Mouse (Mus musculus): ENCODE data around the gene Glp2r. TPM values are rescaled to one million over a fixed set of nuclear protein-coding genes. Genes with fewer than 3 reads are reported as not detected.
A peak's percentile ranks its signal among the peaks of the same experiment; 100 is the strongest.

Gene Glp2r
- polyA plus RNA-seq, 1 experiment from 2014 or later = not detected

DNA sequence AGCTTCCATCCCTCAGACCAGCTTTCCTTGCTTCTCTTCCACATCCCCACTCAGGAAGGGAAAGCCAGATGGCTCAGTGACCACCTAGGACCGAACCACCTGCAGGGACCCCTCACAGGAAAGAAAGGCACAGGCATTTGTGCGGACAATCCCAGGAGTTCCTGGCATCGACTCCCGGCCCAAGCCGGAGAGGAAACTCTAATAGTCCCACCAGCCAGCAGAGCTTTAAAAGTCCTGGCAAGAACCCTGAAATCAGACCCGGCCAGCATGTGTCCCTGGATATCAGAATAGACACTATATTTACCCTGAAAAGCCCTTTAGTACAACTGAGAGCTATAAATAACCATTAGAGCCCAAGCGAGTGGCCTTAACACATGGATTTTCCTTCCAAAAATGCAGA lies 27.0 kb upstream of the Glp2r start, which contains the start of gene Dhrs7c:
Gene Dhrs7c (plus strand): TSS at position 257 of the 400 bp plus-strand sequence.
- 78% methylated on average over 7 of the region's 7 CpGs for WGBS
- no peaks in the 10 kb centered on the region for H3K9me3 ChIP-seq (ENCODE audit: control insufficient read depth, low read length)
- ATAC-seq (ENCODE audit: low FRiP score) = no peak
- no peak within 1 kb of the TSS for H3K4me3 ChIP-seq (replicated peaks; ENCODE audit: low read length)
- no peaks in the 10 kb centered on the region for H3K36me3 ChIP-seq (replicated peaks; ENCODE audit: control insufficient read depth, insufficient read depth)
- H3K27me3 ChIP-seq (ENCODE audit: control insufficient read depth, insufficient read depth, low read length) = no peaks in the 10 kb centered on the region
- no peak within 1 kb of the TSS for H3K9ac ChIP-seq
- no peak within 1 kb of the TSS for H3K4me2 ChIP-seq (replicated peaks)
- DNase-seq (ENCODE audit: low spot score) = no peak
- no peak within 1 kb of the TSS for H3K27ac ChIP-seq
- no peaks in the 10 kb centered on the region for H3K4me1 ChIP-seq (replicated peaks; ENCODE audit: control insufficient read depth, insufficient read depth, low read length)

- WGBS = 84% methylated on average over 11 of the region's 11 CpGs
- H3K27ac ChIP-seq = no peak overlapping the region
- H3K4me1 ChIP-seq (replicated peaks; ENCODE audit: control insufficient read depth, insufficient read depth, low read length) = no peaks in the 10 kb centered on the region
- H3K9me3 ChIP-seq (ENCODE audit: control insufficient read depth, low read length) = no peaks in the 10 kb centered on the region
- DNase-seq (ENCODE audit: low spot score) (no peak), ATAC-seq (ENCODE audit: low FRiP score) (no peak)
- H3K4me3 ChIP-seq (replicated peaks; ENCODE audit: low read length) = no peak overlapping the region
- H3K4me2 ChIP-seq (replicated peaks) = no peak overlapping the region
- H3K9ac ChIP-seq = no peak overlapping the region
- no peaks in the 10 kb centered on the region for H3K27me3 ChIP-seq (ENCODE audit: control insufficient read depth, insufficient read depth, low read length)
- no peaks in the 10 kb centered on the region for H3K36me3 ChIP-seq (replicated peaks; ENCODE audit: control insufficient read depth, insufficient read depth)
Observed at GRCm38 (mm10) chr11:67790182-67790581, 19.2 kb upstream of the Glp2r start.

- no peak within 1 kb of the TSS for H3K4me2 ChIP-seq (replicated peaks)
- no peaks in the 10 kb centered on the region for H3K36me3 ChIP-seq (replicated peaks; ENCODE audit: control insufficient read depth, insufficient read depth)
- H3K9me3 ChIP-seq (ENCODE audit: control insufficient read depth, low read length) = no peaks in the 10 kb centered on the region
- no peaks in the 10 kb centered on the region for H3K27me3 ChIP-seq (ENCODE audit: control insufficient read depth, insufficient read depth, low read length)
- H3K4me1 ChIP-seq (replicated peaks; ENCODE audit: control insufficient read depth, insufficient read depth, low read length) = no peaks in the 10 kb centered on the region
- ATAC-seq (ENCODE audit: low FRiP score) = no peak
- 75% methylated on average over 12 of the region's 12 CpGs for WGBS
- H3K4me3 ChIP-seq (replicated peaks; ENCODE audit: low read length) = no peak within 1 kb of the TSS
- no peak within 1 kb of the TSS for H3K27ac ChIP-seq
- DNase-seq (ENCODE audit: low spot score) = no peak
- no peak within 1 kb of the TSS for H3K9ac ChIP-seq
Observed at GRCm38 (mm10) chr11:67774379-67774778, 3.4 kb upstream of the Glp2r start, which contains the start of gene Gsg1l2. Gene Gsg1l2 (plus strand): TSS chr11:67774608.

DNA sequence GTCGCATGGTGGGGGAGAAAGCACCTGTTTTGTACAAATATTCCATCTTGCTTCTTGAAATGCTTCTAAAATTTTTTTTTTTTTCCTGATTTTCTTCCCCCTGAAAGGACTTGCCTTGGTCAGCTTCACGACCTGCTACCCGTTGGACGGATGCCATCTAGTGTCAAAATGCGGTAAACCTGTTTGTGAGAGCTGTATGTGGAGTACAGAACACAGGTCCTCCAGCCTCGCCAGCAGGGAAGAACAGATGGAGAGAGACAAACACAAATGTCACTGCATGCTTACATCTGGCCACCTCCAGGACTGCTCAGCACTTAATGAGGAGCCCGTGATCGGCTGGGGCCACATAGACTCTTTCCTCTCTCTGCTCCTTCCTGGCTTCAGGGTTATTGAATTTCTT lies 1.6 kb upstream of the Glp2r start:
- no peak overlapping the region for H3K4me2 ChIP-seq (replicated peaks)
- no peak overlapping the region for H3K4me3 ChIP-seq (replicated peaks; ENCODE audit: low read length)
- H3K9ac ChIP-seq = no peak overlapping the region
- H3K27me3 ChIP-seq (ENCODE audit: control insufficient read depth, insufficient read depth, low read length) = no peaks in the 10 kb centered on the region
- H3K27ac ChIP-seq = no peak overlapping the region
- no peaks in the 10 kb centered on the region for H3K4me1 ChIP-seq (replicated peaks; ENCODE audit: control insufficient read depth, insufficient read depth, low read length)
- peak; percentile 79 for DNase-seq (ENCODE audit: low spot score)
- no peaks in the 10 kb centered on the region for H3K9me3 ChIP-seq (ENCODE audit: control insufficient read depth, low read length)
- 27% methylated on average over 8 of the region's 8 CpGs for WGBS
- no peaks in the 10 kb centered on the region for H3K36me3 ChIP-seq (replicated peaks; ENCODE audit: control insufficient read depth, insufficient read depth)
- no peak for ATAC-seq (ENCODE audit: low FRiP score)

- no peak overlapping the region for H3K27ac ChIP-seq
- H3K4me1 ChIP-seq (replicated peaks; ENCODE audit: control insufficient read depth, insufficient read depth, low read length) = no peaks in the 10 kb centered on the region
- no peaks in the 10 kb centered on the region for H3K36me3 ChIP-seq (replicated peaks; ENCODE audit: control insufficient read depth, insufficient read depth)
- no peak for DNase-seq (ENCODE audit: low spot score)
- H3K9ac ChIP-seq = no peak overlapping the region
- H3K27me3 ChIP-seq (ENCODE audit: control insufficient read depth, insufficient read depth, low read length) = no peaks in the 10 kb centered on the region
- H3K4me3 ChIP-seq (replicated peaks; ENCODE audit: low read length) = no peak overlapping the region
- no peak for ATAC-seq (ENCODE audit: low FRiP score)
- H3K9me3 ChIP-seq (ENCODE audit: control insufficient read depth, low read length) = no peaks in the 10 kb centered on the region
- 88% methylated on average over 2 of the region's 2 CpGs for WGBS
- H3K4me2 ChIP-seq (replicated peaks) = no peak overlapping the region
Observed at GRCm38 (mm10) chr11:67771691-67772090, 738 bp upstream of the Glp2r start.

DNA sequence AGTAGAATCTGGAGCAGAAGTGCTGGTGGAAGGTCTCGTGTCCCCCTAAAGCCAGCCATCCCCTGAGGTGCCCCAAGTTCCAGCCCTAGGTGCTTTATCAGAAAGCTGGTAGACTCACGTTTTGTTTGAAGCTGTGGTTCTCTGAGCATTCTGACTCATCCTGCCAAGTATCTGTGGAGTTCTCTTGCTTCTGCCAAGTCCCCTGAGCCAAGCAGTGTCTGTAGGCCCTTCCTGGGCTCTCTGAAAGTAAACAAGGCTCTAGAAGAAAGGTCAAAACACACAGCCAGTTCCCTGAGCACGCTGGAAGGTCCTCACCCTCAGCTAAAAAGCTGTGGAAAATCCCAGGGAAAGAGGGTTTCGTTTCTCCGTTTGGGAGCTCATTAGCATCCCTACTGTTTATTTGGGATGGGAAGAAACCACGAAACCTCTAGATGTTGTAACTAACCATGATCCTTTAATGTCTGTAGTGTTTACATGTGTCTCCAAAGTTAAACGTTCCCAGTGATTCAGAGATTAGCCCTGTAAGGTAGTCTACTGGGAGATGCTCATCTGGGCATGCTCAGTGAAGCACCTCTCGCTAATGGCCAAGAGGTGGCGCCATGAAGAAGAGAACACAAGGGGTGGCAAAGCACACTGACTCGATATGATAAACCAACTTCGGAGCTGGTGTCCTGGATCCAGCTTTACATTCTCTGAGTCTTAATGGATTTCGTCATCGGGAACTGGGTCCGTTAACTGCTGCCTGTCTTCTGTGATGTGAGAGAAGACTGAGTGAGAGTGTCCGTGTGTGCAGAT lies 13.4 kb downstream of the Glp2r start:
- Histone ChIP-seq H3K4me3 (replicated peaks; ENCODE audit: low read length) (no peak overlapping the region), H3K4me2 (replicated peaks) (no peak overlapping the region), H3K36me3 (replicated peaks; ENCODE audit: control insufficient read depth, insufficient read depth) (no peaks in the 10 kb centered on the region), H3K9me3 (ENCODE audit: control insufficient read depth, low read length) (no peaks in the 10 kb centered on the region), H3K9ac (no peak overlapping the region), H3K4me1 (replicated peaks; ENCODE audit: control insufficient read depth, insufficient read depth, low read length) (no peaks in the 10 kb centered on the region), H3K27me3 (ENCODE audit: control insufficient read depth, insufficient read depth, low read length) (no peaks in the 10 kb centered on the region), H3K27ac (no peak overlapping the region)
- DNase-seq (ENCODE audit: low spot score) = no peak
- ATAC-seq (ENCODE audit: low FRiP score) = no peak
- 76% methylated on average over 15 of the region's 15 CpGs for WGBS

- Histone ChIP-seq H3K4me2 (replicated peaks) (no peak overlapping the region), H3K4me1 (replicated peaks; ENCODE audit: control insufficient read depth, insufficient read depth, low read length) (no peaks in the 10 kb centered on the region), H3K9me3 (ENCODE audit: control insufficient read depth, low read length) (no peaks in the 10 kb centered on the region), H3K27ac (no peak overlapping the region), H3K27me3 (ENCODE audit: control insufficient read depth, insufficient read depth, low read length) (no peaks in the 10 kb centered on the region), H3K9ac (no peak overlapping the region), H3K4me3 (replicated peaks; ENCODE audit: low read length) (no peak overlapping the region), H3K36me3 (replicated peaks; ENCODE audit: control insufficient read depth, insufficient read depth) (no peaks in the 10 kb centered on the region)
- 100% methylated on average over 1 of the region's 1 CpGs for WGBS
- DNase-seq (ENCODE audit: low spot score) (no peak), ATAC-seq (ENCODE audit: low FRiP score) (no peak)
Observed at GRCm38 (mm10) chr11:67756287-67756686, 14.7 kb downstream of the Glp2r start.

DNA sequence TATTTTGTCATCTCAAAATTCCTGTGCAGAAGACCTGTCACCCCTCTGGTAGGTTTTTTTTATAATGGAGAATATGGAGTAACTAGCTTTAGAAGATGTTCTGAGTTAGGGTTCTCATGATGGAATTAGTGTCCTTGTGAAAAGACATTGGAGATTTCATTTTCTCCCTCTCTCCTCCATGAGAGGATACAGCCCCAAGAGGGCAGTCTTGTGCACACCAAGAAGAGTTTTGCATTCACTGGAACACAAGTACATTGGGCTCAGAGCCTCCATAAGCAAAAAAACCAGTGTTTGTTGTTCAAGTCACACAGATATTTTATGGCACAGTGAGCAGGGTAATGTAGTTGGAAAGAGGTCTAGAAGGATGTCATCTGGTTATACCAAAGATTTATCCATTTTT lies 29.4 kb downstream of the Glp2r start:
- Histone ChIP-seq H3K9ac (no peak overlapping the region), H3K36me3 (replicated peaks; ENCODE audit: control insufficient read depth, insufficient read depth) (no peaks in the 10 kb centered on the region), H3K27me3 (ENCODE audit: control insufficient read depth, insufficient read depth, low read length) (no peaks in the 10 kb centered on the region), H3K4me2 (replicated peaks) (no peak overlapping the region), H3K4me3 (replicated peaks; ENCODE audit: low read length) (no peak overlapping the region), H3K9me3 (ENCODE audit: control insufficient read depth, low read length) (no peaks in the 10 kb centered on the region), H3K4me1 (replicated peaks; ENCODE audit: control insufficient read depth, insufficient read depth, low read length) (no peaks in the 10 kb centered on the region), H3K27ac (no peak overlapping the region)
- no peak for DNase-seq (ENCODE audit: low spot score)
- ATAC-seq (ENCODE audit: low FRiP score) = no peak

GRCm38 (mm10) chr11:67738846-67739490 lies 32.0 kb downstream of the Glp2r start:
- DNase-seq (ENCODE audit: low spot score) = no peak
- 88% methylated on average over 5 of the region's 5 CpGs for WGBS
- no peaks in the 10 kb centered on the region for H3K9me3 ChIP-seq (ENCODE audit: control insufficient read depth, low read length)
- no peaks in the 10 kb centered on the region for H3K36me3 ChIP-seq (replicated peaks; ENCODE audit: control insufficient read depth, insufficient read depth)
- H3K27ac ChIP-seq = no peak overlapping the region
- no peak overlapping the region for H3K4me3 ChIP-seq (replicated peaks; ENCODE audit: low read length)
- H3K4me2 ChIP-seq (replicated peaks) = no peak overlapping the region
- no peaks in the 10 kb centered on the region for H3K27me3 ChIP-seq (ENCODE audit: control insufficient read depth, insufficient read depth, low read length)
- no peak overlapping the region for H3K9ac ChIP-seq
- H3K4me1 ChIP-seq (replicated peaks; ENCODE audit: control insufficient read depth, insufficient read depth, low read length) = no peaks in the 10 kb centered on the region
- ATAC-seq (ENCODE audit: low FRiP score) = no peak

All from hindbrain, embryonic 14.5 days (tissue).